Mouse (Mus musculus) brown adipose tissue, adult 24 weeks (tissue): ENCODE measurements around the gene Atp11c. TPM values are rescaled to one million over a fixed set of nuclear protein-coding genes. Genes with fewer than 3 reads are reported as not detected.

ENCODE experiments used
- H3K27ac ChIP-seq: fragments of 200-500 bp; replicated peaks from 2 replicates; pipeline ENCODE4 v1.5.1; 2012; ENCODE audit warnings: low read depth, mild to moderate bottlenecking, low read length
- H3K4me1 ChIP-seq: fragments of 200-500 bp; 2 replicates; pipeline ENCODE4 v1.6.1; 2012; ENCODE audit warnings: low read length, mixed read lengths; ENCODE audit not compliant: control insufficient read depth, insufficient read depth, insufficient read length
- H3K4me3 ChIP-seq: fragments of 200-500 bp; 2 replicates; pipeline ENCODE4 v1.5.1; 2012; ENCODE audit warnings: low read depth, mild to moderate bottlenecking, low read length, moderate library complexity; ENCODE audit not compliant: insufficient read depth
- polyA plus RNA-seq: library from polyadenylated mRNA; stranded (reverse); fragments of >200 nt; gene quantifications from 2 replicates; pipeline ENCODE4 v1.2.4, GENCODE M21; 2012; ENCODE audit not compliant: missing spikeins, insufficient read depth, insufficient read length

Gene Atp11c
- polyA plus RNA-seq: 8.8 and 10.3 TPM in 2 replicates

DNA sequence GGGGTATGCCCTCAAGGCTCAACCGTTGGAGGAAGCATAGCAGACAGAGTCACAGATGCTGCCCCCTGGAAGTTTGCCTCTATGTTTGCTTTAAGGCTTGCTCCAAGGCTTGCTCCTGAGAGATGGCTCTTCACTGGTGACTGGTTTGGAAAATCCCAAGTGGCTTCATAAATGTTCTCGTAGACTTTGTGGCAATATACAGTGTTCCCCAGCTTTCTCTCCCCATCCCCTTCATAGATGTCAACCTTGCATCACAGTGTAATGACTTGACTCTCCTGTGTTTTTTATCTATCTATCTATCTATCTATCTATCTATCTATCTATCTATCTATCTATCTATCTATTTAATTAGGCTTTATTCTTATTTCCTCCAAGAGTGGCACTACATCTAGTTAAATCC lies at the start of gene Atp11c:
Atp11c (minus strand) TSS at position 101 of the 400 bp plus-strand sequence.
- H3K4me1 ChIP-seq: no peaks in the 10 kb centered on the region
- no peak within 1 kb of the TSS for H3K27ac ChIP-seq
- no peak within 1 kb of the TSS for H3K4me3 ChIP-seq

DNA sequence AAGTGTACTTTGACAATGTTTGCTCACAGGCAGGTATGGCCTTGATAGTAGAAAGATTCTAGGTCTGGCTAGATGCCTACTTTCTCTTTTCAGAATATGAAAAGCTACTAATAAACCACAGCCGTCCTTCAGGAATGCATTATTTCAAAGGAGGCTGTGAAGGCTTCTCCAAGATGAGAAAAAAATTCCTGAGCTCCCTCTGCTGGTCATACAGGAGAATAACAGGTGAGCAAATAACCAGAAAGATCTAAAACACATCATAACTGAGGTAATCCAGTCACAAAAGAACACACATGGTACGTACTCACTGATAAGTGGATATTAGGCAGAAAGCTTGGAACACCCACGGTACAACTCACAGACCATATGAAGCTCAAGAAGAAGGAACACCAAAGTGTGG lies 16.7 kb upstream of the Atp11c start:
- Histone ChIP-seq H3K4me3 (no peak overlapping the region), H3K27ac (no peak overlapping the region), H3K4me1 (no peaks in the 10 kb centered on the region)

DNA sequence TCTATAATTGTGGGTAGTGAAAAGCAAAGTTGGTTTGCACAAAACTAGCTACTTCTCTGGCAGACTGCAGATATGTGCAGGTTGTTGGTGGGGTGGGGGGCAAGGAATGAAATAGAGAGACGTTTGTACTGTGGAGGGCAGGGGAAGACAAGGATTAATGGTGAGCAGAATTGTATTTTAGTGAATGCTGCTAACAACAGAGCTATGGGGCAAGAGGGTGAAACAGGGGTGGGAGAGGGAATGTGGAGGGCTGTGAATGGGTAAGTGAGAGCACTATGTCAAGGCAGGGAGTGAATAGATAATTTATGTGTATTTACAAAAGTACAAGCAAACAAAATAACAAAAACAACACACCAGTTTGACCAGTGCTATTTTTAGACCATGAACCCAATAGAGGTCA lies 22.0 kb downstream of the Atp11c start:
- Histone ChIP-seq H3K4me1 (no peaks in the 10 kb centered on the region), H3K4me3 (no peak overlapping the region), H3K27ac (no peak overlapping the region)

DNA sequence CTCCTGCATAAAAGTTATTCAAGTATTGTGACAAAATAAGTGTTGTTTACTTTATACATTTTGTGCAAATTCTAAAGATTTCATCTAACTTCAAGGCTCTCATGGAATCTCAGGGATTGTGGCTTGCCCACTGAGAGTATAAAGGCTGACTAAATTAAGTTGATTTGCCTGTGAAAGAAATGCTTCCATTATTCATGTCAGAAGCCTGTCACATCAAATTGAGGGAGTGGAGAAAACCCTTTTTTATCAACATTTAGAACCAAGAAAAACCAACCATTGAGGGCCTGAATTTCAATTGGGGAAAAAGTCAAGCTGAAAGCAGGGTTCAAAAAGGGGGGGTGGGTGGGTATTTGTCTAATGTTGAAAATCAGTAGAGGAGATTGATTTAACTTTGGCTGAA lies 23.5 kb downstream of the Atp11c start:
- H3K4me3 ChIP-seq: no peak overlapping the region
- no peak overlapping the region for H3K27ac ChIP-seq
- no peaks in the 10 kb centered on the region for H3K4me1 ChIP-seq

- H3K4me3 ChIP-seq: no peak overlapping the region
- H3K27ac ChIP-seq: no peak overlapping the region
- no peaks in the 10 kb centered on the region for H3K4me1 ChIP-seq
These were observed 37.3 kb downstream of the Atp11c start for GRCm38 (mm10) chrX:60555242-60555641.

DNA sequence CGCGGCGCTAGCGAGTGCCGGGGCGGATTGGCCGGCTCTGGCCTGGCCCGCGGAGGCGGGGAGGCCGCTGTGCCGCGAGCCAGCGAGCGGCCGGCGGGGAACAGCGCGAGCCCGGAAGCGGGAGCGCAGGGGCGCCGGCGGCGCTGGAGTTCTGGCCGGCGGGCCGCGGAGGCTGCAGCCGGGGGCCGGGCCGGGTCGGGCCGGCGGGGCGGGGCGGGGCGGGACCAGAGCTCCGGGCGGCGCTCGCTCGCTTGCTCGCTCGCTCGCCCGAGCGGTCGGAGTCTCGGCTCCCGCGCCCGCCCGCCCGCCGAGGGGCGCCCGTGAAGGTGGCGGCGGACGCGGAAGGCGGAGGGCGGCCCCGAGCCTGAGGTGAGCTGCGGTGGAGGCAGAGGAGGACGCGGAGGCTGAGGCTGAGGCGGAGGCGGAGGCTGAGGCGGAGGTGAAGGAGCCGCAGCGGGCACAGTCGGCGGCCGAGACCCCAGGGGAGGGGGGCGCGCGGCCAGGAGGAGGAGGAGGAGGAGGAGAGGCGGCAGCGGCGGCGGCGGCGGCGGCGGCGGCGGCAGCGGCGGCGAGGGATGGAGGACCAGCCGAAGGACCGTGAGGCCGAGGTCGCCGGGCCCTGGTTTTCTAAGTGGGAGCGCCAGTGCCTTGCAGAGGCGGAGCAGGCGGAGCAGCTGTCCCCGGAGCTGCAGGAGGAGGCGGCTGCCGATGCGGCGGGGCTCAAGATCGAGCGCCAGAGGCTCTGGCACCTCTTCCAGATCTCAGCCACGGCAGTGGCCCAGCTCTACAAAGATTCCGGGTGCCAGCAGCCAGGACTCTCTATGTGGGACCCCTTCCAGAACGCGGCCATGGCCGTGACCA lies 44.8 kb downstream of the Atp11c start:
- no peaks in the 10 kb centered on the region for H3K4me1 ChIP-seq
- peak overlapping the region; percentile 63 for H3K4me3 ChIP-seq
- no peak overlapping the region for H3K27ac ChIP-seq

GRCm38 (mm10) chrX:60547098-60547443 lies 45.4 kb downstream of the Atp11c start:
- H3K4me1 ChIP-seq: no peaks in the 10 kb centered on the region
- H3K4me3 ChIP-seq: peak overlapping the region; percentile 56
- no peak overlapping the region for H3K27ac ChIP-seq

DNA sequence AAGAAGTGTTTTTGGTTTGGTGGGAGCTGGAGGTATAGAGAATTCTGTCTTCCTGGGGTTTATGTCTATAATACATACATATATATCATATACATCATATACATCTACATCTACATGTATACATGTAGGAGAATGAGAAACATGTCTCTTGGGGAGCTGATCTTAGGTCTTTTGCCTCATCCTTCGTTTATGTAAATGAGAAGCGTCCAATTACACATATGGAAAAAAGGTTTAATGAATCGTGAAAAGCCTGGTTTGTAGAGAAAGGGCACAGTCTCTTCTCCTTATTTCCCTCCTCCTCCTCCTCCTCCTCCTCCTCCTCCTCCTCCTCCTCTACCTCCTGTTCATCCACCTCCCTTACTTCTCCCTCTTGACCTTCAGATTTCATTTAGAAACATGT lies 46.6 kb downstream of the Atp11c start:
- H3K27ac ChIP-seq: no peak overlapping the region
- no peaks in the 10 kb centered on the region for H3K4me1 ChIP-seq
- no peak overlapping the region for H3K4me3 ChIP-seq

- H3K4me3 ChIP-seq: no peak overlapping the region
- H3K27ac ChIP-seq: no peak overlapping the region
- no peaks in the 10 kb centered on the region for H3K4me1 ChIP-seq
These were observed 47.1 kb downstream of the Atp11c start for GRCm38 (mm10) chrX:60545444-60545843.

DNA sequence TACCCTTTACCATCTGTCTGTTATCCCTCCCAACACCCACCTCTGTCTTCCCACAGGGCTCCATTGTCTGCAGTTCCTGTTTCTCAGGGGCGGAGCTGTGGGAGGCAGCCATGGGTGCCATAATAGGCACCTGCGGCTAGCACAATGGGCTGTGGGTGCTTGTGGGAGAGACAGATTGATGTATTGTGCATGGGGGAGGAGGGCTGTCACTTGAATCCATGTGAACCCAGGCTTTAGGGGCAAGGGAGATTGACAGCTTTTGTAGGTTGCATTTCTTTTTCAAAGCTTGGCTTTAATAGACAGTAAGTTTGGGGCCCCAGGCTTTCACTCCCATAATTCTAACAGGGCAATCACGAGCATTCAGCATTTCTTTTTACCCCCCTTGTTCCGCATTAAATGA lies 48.4 kb downstream of the Atp11c start:
- H3K4me1 ChIP-seq: no peaks in the 10 kb centered on the region
- no peak overlapping the region for H3K27ac ChIP-seq

DNA sequence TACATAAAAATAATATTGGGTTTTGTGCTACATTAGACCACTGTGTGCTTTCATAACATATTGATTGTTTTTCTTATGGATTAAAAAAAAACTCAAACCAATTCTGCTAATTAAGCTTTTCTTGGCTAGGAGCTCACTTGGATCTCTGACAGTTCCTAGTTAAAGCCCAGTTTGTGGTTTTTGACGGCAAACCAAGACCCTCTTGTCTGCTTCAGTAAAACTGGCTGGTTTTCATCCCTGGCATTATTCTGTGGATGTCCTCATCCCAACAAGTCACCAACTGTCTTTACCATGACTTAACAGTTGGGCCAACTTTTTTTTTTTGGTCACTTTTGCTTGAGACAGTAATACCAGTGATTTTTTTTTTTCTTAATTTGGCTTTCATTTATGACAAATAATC lies 49.6 kb downstream of the Atp11c start:
- no peak overlapping the region for H3K4me3 ChIP-seq
- no peaks in the 10 kb centered on the region for H3K4me1 ChIP-seq

More for the DNA sequence above, 48.4 kb downstream of the Atp11c start:
- H3K4me3 ChIP-seq: no peak overlapping the region

DNA sequence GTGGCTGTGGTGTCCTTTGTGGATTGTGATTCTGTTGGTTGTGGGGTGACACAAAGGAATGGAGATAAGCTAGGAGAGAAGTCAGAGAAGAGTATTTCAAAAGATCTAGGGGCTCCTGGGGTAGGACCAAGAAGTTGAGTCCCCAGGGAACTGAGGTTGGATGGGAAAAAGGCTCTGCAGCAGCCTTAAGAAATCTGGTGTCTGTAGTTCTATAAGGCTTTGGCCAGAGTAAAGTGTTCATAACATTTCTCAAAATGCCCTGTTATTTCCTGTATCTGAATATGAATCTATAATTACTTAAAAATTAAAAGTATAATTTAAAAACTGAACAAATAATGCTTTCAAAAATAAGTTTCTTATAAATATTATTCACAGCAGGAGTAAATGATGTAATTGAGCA lies 53.3 kb downstream of the Atp11c start, which contains the start of gene Gm7073:
Gm7073 (minus strand) TSS at position 101 of the 400 bp plus-strand sequence.
- Histone ChIP-seq H3K27ac (no peak within 1 kb of the TSS), H3K4me1 (no peaks in the 10 kb centered on the region), H3K4me3 (no peak within 1 kb of the TSS)

More for the DNA sequence above, 49.6 kb downstream of the Atp11c start:
- H3K27ac ChIP-seq: no peak overlapping the region

DNA sequence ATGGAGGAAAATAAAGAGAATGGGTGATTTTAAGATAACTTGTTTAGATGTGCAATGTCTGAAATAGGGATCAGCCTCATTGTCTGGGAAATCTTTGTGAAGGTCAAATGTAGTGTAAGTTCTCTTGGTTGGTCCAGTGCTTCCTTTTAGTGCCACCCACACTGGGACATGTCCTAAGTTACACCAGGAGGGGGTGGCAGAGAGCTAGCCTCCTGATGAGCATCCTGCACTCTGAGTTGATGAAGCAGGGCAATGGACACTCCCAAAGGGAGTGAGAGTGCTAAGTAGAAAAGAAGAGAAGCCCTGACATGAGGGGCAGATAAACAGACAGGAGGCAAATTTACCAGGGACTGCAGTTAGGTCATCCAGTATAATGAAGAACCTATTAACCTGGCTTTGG lies 88.5 kb downstream of the Atp11c start:
- Histone ChIP-seq H3K4me1 (no peaks in the 10 kb centered on the region), H3K27ac (no peak overlapping the region), H3K4me3 (no peak overlapping the region)

DNA sequence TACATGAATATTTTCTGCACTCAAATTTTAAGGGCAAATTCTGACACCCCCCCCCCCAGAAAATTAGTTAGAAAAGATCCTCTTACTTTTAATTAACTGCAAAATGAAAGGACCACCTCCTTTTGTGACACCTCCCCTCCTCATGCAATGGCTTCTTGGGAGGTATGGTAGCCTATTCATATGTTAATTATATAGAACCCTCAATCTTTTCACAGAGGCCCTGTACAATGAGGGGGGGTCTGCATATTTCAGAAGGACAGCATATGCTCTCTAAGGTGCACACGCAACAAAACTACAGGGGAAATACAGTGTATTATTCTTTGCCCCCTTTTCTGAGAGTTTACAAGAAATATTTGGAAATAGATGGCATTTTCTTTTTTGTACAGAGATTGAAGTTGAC lies 94.7 kb downstream of the Atp11c start:
- H3K4me1 ChIP-seq: no peaks in the 10 kb centered on the region
- H3K4me3 ChIP-seq: no peak overlapping the region
- no peak overlapping the region for H3K27ac ChIP-seq

- Histone ChIP-seq H3K4me3 (no peak overlapping the region), H3K27ac (no peak overlapping the region), H3K4me1 (no peaks in the 10 kb centered on the region)
These were observed 97.2 kb downstream of the Atp11c start for GRCm38 (mm10) chrX:60495308-60495707.

- Histone ChIP-seq H3K27ac (no peak overlapping the region), H3K4me1 (no peaks in the 10 kb centered on the region), H3K4me3 (no peak overlapping the region)
These were observed 128.7 kb downstream of the Atp11c start for GRCm38 (mm10) chrX:60463786-60464185.
